Mouse (Mus musculus) embryonic fibroblast, embryonic 13.5 days (primary cell): ENCODE measurements around the gene Gm4724. TPM values are rescaled to one million over a fixed set of nuclear protein-coding genes. Genes with fewer than 3 reads are reported as not detected.
"Not testable (repeated sequence)": the region's sequence is repeated elsewhere in the genome, so short reads cannot be mapped to it uniquely, and the experiment has no call there.

ENCODE experiments used
- H3K27ac ChIP-seq: 2 replicates; pipeline ENCODE4 v1.5.1; 2012; ENCODE audit warnings: low read length, control low read depth, inconsistent platforms; ENCODE audit not compliant: insufficient read depth
- H3K4me1 ChIP-seq: 2 replicates; pipeline ENCODE4 v1.6.1; 2011; ENCODE audit warnings: low read length; ENCODE audit not compliant: control insufficient read depth, insufficient read depth
- H3K4me3 ChIP-seq: 2 replicates; pipeline ENCODE4 v1.5.1; 2011; ENCODE audit warnings: mild to moderate bottlenecking, control low read depth, low read length; ENCODE audit not compliant: insufficient read depth
- polyA plus RNA-seq: library from polyadenylated mRNA; stranded (reverse); fragments of >200 nt; gene quantifications from 2 replicates; pipeline ENCODE4 v1.2.4, GENCODE M21; 2011; ENCODE audit warnings: low read depth; ENCODE audit not compliant: missing spikeins, insufficient read length

The Gm4724 gene
- polyA plus RNA-seq = 10.5 and 13.0 TPM in 2 replicates

DNA sequence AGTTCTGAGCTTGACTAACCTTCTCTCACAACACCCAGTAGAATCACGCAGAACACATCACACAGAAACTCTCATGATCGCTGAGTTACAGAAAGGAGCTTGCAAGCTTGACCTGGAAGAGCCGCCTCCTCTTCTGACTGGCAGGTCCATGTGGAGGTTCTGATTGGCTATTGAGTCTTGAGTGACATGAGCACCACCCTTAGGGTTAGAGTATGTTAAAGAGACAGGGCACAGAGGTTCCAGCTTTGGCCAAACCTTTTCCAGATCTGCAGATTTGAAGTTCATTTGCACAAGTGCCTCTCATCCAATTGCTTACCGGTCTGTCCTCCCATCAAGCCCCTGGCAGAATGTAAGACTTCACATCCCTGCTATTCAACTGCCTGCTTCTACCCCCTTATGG lies at the start of gene Gm4724:
Gene Gm4724 (minus strand): TSS at position 101 of the 400 bp plus-strand sequence.
- not testable (repeated sequence) for H3K27ac ChIP-seq, H3K4me1 ChIP-seq, H3K4me3 ChIP-seq

DNA sequence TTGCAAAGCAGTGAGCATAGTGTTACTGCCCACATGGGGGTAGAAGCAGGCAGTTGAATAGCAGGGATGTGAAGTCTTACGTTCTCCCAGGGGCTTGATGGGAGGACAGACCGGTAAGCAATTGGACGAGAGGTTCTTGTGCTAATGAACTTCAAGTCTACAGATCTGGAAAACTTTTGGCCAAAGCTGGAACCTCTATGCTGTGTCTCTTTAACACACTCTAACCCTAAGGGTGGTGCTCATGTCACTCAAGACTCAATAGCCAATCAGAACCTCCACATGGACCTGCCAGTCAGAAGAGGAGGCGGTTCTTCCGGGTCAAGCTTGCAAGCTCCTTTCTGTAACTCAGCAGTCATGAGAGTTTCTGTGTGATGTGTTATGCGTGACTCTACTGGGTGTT lies 34.1 kb upstream of the Gm4724 start, which contains the start of gene Zfp965:
Gene Zfp965 (plus strand): TSS at position 301 of the 400 bp plus-strand sequence.
- H3K4me1 ChIP-seq, H3K4me3 ChIP-seq, H3K27ac ChIP-seq: not testable (repeated sequence)

Other genes with a start within 250 kb of the Gm4724 start
- gene Gm14391, start 228.9 kb downstream of the Gm4724 start, polyA plus RNA-seq = 18.3 and 19.5 TPM in 2 replicates
- gene Gm14440, start 160.7 kb downstream of the Gm4724 start, polyA plus RNA-seq = 6.3 and 7.2 TPM in 2 replicates
- 20.9 and 31.7 TPM in 2 replicates for gene Gm4631, start 97.6 kb downstream of the Gm4724 start, polyA plus RNA-seq
- 2.3 and 3.9 TPM in 2 replicates for gene Zfp968, start 63.4 kb downstream of the Gm4724 start, polyA plus RNA-seq
- 19.4 and 37.5 TPM in 2 replicates for gene Zfp965, start 34.2 kb upstream of the Gm4724 start, polyA plus RNA-seq
- not detected in 2 replicates for gene Gm11007, start 208.2 kb upstream of the Gm4724 start, polyA plus RNA-seq